ENCODE assay signal across 1 mouse cellular context in the genomic region with DNA sequence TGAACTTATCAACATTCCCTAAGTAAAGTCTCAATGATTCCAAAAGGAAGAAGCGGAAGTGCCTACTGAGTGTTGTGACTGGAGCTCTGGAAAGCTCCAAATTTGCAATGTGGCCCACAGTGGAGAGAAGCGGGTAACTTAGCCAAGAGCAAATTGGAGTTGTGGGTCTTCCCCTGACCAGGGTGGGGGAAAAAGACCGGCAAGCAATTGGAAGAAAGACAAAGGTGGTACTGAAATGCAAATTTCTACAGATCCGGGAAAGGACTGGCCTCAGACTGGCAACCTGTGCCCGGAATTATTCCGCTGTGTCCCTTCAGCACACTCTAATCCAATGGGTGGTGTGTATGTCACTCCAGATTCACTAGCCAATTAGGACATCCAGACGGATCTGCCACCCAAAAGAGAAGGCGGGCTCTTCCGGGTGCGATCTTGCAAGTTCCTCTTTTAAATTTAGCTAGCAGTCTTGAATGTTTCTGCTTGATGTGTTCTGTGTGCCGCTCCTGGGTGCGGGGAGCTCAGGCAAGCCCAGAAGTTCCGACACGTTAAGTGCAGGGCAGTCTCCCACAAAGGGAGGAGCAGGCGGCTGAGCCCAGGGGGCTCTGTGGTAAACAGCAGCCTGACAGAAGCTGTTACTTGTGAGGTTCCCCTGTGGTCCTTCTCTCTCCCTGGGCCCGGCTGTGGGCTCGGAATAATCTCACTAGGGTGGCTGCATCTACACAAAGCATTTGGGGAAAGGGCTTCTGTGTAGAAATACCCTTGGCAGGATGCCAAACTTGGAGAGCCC.
A peak's percentile ranks its signal among the peaks of the same experiment; 100 is the strongest.
TF ChIP-seq lines count a peak whose summit lies in the region.

No protein-coding gene starts in this region.

TF ChIP-seq in CH12.LX, 34 proteins besides CTCF, POLR2A, EP300 and RAD21:
- TF ChIP-seq CHD2 (IDR thresholded peaks at IDR 0.05; ENCODE audit: low read length) (peak; percentile 94), KAT2A (IDR thresholded peaks at IDR 0.05; ENCODE audit: insufficient replicate concordance, low read length) (0 out of 2 replicates have a peak, but pooled peaks have one; percentile 48), TBP (conservative IDR thresholded peaks at IDR 0.05; ENCODE audit: low read depth, low read length) (peak; percentile 97), NRF1 (IDR thresholded peaks at IDR 0.05; ENCODE audit: low read depth, low read length) (0 out of 2 replicates have a peak, but pooled peaks have one; percentile 34), MAX (IDR thresholded peaks at IDR 0.05; ENCODE audit: low read length) (no peak), POLR2AphosphoS2 (IDR thresholded peaks at IDR 0.05; ENCODE audit: low read depth, low read length) (0 out of 2 replicates have a peak, but pooled peaks have one; percentile 42), ZC3H11A (IDR thresholded peaks at IDR 0.05; ENCODE audit: low read depth, low read length) (no peak), IRF4 (IDR thresholded peaks at IDR 0.05; ENCODE audit: low read depth, low read length) (peak; percentile 77), GABPA (IDR thresholded peaks at IDR 0.05; ENCODE audit: insufficient replicate concordance, low read depth, low read length) (no peak), ELF1 (IDR thresholded peaks at IDR 0.05; ENCODE audit: low read depth, low read length) (peak; percentile 97), USF1 (IDR thresholded peaks at IDR 0.05; ENCODE audit: low read depth, low read length) (no peak), BHLHE40 (IDR thresholded peaks at IDR 0.05; ENCODE audit: low read depth, low read length) (no peak), ZMIZ1 (IDR thresholded peaks at IDR 0.05; ENCODE audit: low read depth, low read length) (peak; percentile 89), HCFC1 (IDR thresholded peaks at IDR 0.05; ENCODE audit: low read depth, low read length) (peak; percentile 79), NELFE (IDR thresholded peaks at IDR 0.05; ENCODE audit: low read depth, low read length) (peak; percentile 88), MAZ (IDR thresholded peaks at IDR 0.05; ENCODE audit: low read depth, low read length) (0 out of 2 replicates have a peak, but pooled peaks have one; percentile 56), E2F4 (IDR thresholded peaks at IDR 0.05; ENCODE audit: insufficient replicate concordance, low read depth, low read length) (no peak; the same call in 1 of the 2 replicates), CHD1 (IDR thresholded peaks at IDR 0.05; ENCODE audit: low read depth, low read length) (no peak), RCOR1 (conservative IDR thresholded peaks at IDR 0.05; ENCODE audit: low read depth, low read length) (no peak), MAFK (IDR thresholded peaks at IDR 0.05; ENCODE audit: insufficient replicate concordance, low read length) (no peak), MYC (IDR thresholded peaks at IDR 0.05; ENCODE audit: low read depth, low read length) (peak; percentile 59; the same call in 1 of the 2 replicates), SIN3A (IDR thresholded peaks at IDR 0.05; ENCODE audit: low read length) (peak; percentile 60), MEF2A (IDR thresholded peaks at IDR 0.05; ENCODE audit: borderline replicate concordance, low read depth, low read length) (peak; percentile 61), JUN (IDR thresholded peaks at IDR 0.05; ENCODE audit: insufficient read depth, low read depth, low read length) (no peak), TCF12 (IDR thresholded peaks at IDR 0.05; ENCODE audit: low read depth, low read length) (peak; percentile 86), ETS1 (conservative IDR thresholded peaks at IDR 0.05; ENCODE audit: low read depth, low read length) (peak; percentile 28; the same call in 1 of the 2 replicates)
